Mouse (Mus musculus) G1E (cell line): ENCODE measurements at regions not wholly inside any gene's neighbourhood (a gene's known extent, or its start where the extent isn't known, plus 50 kb on each side); places are given as distances from the start of the nearest gene placed in this dataset.

Experiments
- ATAC-seq: 2 replicates; pipeline ENCODE4 v1.8.0; 2016; ENCODE audit warnings: mild to moderate bottlenecking; ENCODE audit not compliant: insufficient number of reproducible peaks, poor library complexity, low FRiP score, severe bottlenecking; ENCODE audit errors: extremely low read depth
- DNase-seq: peaks from one replicate; pipeline ENCODE4 v3.0.0; 2012; ENCODE audit warnings: low spot score
- H3K27me3 ChIP-seq: 2 replicates; pipeline ENCODE4 v1.6.1; 2012; ENCODE audit warnings: mild to moderate bottlenecking, low read length, inconsistent platforms; ENCODE audit not compliant: insufficient read depth
- H3K36me3 ChIP-seq: replicated peaks from 2 replicates; pipeline ENCODE3; 2012; ENCODE audit warnings: mild to moderate bottlenecking, inconsistent platforms
- H3K4me1 ChIP-seq: 2 replicates; pipeline ENCODE4 v1.6.1; 2012; ENCODE audit warnings: low read depth, low read length, inconsistent platforms, mixed read lengths; ENCODE audit not compliant: insufficient read depth
- H3K4me3 ChIP-seq: 2 replicates; pipeline ENCODE4 v1.5.1; 2012; ENCODE audit warnings: low read depth, mild to moderate bottlenecking, inconsistent platforms, low read length, moderate library complexity, mixed read lengths
- H3K9me3 ChIP-seq: replicated peaks from 2 replicates; pipeline ENCODE4 v1.6.1; 2012; ENCODE audit warnings: inconsistent platforms
- CTCF ChIP-seq: IDR thresholded peaks from 2 replicates; pipeline ENCODE4 v1.5.1; 2012; ENCODE audit warnings: low read depth, low read length, inconsistent platforms, mixed read lengths
- GATA1 ChIP-seq: IDR thresholded peaks from 2 replicates; pipeline ENCODE4 v1.6.1; 2012; ENCODE audit warnings: borderline replicate concordance, low read length, inconsistent platforms, mixed read lengths
- GATA2 ChIP-seq: IDR thresholded peaks from 2 replicates; pipeline ENCODE4 v1.6.1; 2012; ENCODE audit warnings: low read depth, low read length, inconsistent platforms, borderline replicate concordance
- POLR2AphosphoS5 ChIP-seq: IDR thresholded peaks from 2 replicates; pipeline ENCODE4 v1.6.1; 2012; ENCODE audit warnings: low read depth, low read length, inconsistent platforms; ENCODE audit not compliant: insufficient replicate concordance
- TAL1 ChIP-seq: conservative IDR thresholded peaks from 2 replicates; pipeline ENCODE4 v1.6.1; 2012; ENCODE audit warnings: low read depth, low read length, inconsistent platforms, mixed read lengths

DNA sequence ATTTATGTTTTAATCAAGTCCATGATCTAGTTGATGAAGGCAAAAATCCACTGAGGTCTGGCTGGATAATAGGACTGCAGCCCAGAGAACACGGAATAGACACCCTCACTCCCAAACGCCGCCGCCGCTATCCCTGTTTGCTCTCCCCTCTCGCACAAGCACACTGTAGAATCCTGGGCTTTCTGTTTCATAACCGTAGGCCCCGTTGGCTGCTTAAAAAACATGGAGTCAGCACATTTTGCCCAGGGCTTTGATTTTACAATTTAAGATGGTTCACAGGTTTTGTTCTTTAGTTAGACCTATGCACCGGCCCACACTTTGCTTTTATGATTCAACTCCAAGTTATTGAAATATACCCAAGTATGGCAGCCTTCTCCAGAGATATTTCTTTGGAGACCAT lies 229.6 kb downstream of the Ttll7 start:
- TF ChIP-seq CTCF (no peak), GATA1 (no peak), TAL1 (no peak), POLR2AphosphoS5 (no peak), GATA2 (no peak)
- H3K9me3 ChIP-seq: peaks cover 26% of the 10 kb centered on the region
- no peaks in the 10 kb centered on the region for H3K36me3 ChIP-seq
- H3K4me1 ChIP-seq: no peaks in the 10 kb centered on the region
- DNase-seq: no peak
- H3K4me3 ChIP-seq: no peak overlapping the region
- no peaks in the 10 kb centered on the region for H3K27me3 ChIP-seq
- no peak for ATAC-seq

DNA sequence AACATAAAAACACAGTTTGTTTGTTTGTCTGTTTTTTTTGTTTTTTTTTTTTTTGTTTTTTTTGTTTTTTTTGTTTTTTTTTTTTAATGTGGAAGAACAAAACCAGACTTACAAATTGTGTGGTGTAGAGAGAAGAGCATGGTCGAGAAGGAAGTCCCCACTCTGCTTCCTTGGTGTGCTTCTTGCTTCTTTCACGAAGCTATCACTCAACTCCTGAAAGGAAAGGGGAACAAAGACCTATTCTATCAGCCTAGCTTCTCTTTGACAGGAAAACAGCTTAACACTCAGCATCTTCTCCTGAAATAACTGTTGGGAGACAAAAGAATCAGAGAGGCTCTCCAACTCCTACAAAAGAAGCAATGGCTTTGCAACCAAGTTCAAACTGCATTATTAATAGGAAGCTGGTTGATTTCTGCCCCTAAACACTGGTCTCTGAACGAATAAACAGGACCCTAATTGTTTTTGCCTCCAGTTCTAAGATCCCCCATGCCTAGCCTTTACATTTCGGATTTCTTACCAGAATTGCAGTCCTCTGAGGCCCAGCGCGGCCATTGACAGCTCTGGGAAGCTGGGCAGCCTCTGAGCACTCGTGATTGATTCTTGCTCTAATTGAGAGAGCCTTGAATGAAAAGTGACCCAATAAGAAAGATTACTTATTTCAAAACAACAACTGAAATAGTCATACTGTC lies 230.2 kb downstream of the Ttll7 start:
- no peaks in the 10 kb centered on the region for H3K36me3 ChIP-seq
- TF ChIP-seq CTCF (no peak), TAL1 (no peak)
- no peak overlapping the region for H3K4me3 ChIP-seq
- H3K27me3 ChIP-seq: no peaks in the 10 kb centered on the region
- no peak for ATAC-seq
- DNase-seq: no peak
- H3K9me3 ChIP-seq: peaks cover 23% of the 10 kb centered on the region
- H3K4me1 ChIP-seq: no peaks in the 10 kb centered on the region

DNA sequence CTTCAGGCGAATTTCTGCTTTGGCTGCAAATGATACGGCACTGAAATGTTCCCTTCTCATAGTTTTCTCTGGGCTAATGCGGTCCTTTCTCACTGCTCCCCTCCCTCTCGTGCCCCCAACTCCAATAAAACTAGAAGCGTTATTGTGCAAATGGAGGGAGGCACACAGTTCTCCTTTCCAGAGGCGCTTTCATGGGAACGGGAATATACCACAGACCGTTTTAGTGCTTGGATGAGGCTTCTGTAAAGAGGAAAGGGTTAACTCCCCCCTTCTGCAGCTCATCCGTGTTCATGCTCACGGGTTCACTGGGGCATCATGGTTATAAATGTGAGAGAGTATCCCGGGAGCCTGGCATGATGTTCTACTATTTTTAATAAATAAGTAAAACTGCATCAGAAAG lies 231.2 kb downstream of the Ttll7 start:
- peaks cover 25% of the 10 kb centered on the region for H3K9me3 ChIP-seq
- no peak for ATAC-seq
- H3K36me3 ChIP-seq: no peaks in the 10 kb centered on the region
- no peaks in the 10 kb centered on the region for H3K27me3 ChIP-seq
- H3K4me1 ChIP-seq: no peaks in the 10 kb centered on the region
- no peak overlapping the region for H3K4me3 ChIP-seq
- no peak for DNase-seq
- TF ChIP-seq POLR2AphosphoS5: no peak
- no peak for TF ChIP-seq CTCF
- TF ChIP-seq GATA1: no peak
- TF ChIP-seq TAL1: no peak
- no peak for TF ChIP-seq GATA2

DNA sequence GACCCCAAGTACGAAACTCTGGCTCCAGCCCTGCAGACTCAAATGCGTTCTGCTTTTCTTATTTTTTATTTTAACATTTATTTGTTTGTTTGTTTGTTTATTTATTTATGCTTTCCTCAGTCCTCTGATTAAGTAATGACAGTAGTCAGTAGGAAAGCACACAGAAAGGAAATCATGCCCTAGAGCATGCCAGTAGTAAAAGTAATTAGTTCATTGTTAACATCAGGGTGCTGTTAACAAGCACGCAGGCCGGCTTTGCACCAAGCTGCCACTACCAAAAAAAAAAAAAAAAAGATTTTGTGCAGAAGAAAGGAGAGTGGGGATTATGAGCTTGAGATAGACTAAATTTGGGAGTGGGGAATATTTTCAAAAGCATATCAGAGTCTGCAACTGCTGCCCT lies 231.7 kb downstream of the Ttll7 start:
- H3K4me3 ChIP-seq: no peak overlapping the region
- no peaks in the 10 kb centered on the region for H3K27me3 ChIP-seq
- H3K36me3 ChIP-seq: no peaks in the 10 kb centered on the region
- no peaks in the 10 kb centered on the region for H3K4me1 ChIP-seq
- no peak for DNase-seq
- peaks cover 26% of the 10 kb centered on the region for H3K9me3 ChIP-seq
- no peak for ATAC-seq
- no peak for TF ChIP-seq POLR2AphosphoS5
- no peak for TF ChIP-seq GATA1
- TF ChIP-seq GATA2: no peak
- TF ChIP-seq TAL1: no peak
- no peak for TF ChIP-seq CTCF

DNA sequence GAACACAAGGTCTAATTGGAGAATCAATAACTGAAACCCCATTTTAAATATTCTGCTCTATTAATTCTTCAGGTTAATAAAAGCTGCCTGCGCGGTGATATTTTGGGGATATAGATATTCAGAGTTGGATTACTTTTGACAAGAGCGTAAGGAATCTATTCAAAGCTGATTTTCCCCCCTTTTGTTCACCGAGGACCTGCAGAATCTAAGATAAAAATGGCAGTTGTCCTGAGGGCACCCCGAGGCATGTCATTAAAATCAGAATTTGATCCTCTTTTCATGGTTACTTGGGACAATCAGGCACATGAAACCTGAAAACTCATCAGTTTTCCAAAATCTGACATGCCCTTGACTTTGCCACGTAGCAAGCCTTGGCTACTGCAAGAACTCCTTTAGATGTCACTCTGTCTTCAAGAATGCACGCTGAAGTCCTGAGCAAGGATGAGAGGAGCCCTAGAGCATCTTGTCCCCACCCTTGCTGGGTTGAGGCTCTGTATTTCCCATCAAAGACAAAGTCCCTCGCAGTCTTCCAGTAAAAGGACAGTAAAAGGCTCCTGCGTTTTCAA lies 232.5 kb downstream of the Ttll7 start:
- Histone ChIP-seq H3K4me1 (no peaks in the 10 kb centered on the region), H3K9me3 (peaks cover 23% of the 10 kb centered on the region), H3K27me3 (no peaks in the 10 kb centered on the region), H3K36me3 (no peaks in the 10 kb centered on the region), H3K4me3 (no peak overlapping the region)
- DNase-seq (no peak), ATAC-seq (no peak)
- TF ChIP-seq GATA2 (no peak), GATA1 (no peak), POLR2AphosphoS5 (no peak), CTCF (no peak), TAL1 (no peak)

DNA sequence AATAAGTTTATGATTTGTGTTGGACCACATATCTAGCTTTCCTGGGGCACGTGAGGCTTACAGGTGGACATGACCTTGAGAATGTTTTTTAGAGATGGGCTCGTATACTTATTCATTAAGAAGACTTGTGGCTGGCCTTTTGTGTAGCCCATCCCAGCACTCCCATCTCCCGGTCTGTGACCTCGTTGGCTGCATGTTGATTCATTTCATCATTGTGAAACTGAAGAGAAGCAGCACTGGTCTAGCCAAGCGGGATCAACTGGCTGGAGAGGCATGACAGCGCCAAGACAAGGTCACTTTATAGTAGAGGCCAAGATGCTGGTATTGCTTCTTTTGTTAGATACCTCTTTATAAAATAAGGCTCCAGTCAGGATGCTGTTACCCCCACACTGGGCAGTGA lies 236.0 kb downstream of the Ttll7 start:
- Histone ChIP-seq H3K4me1 (no peaks in the 10 kb centered on the region), H3K4me3 (no peak overlapping the region), H3K36me3 (no peaks in the 10 kb centered on the region), H3K9me3 (peaks cover 23% of the 10 kb centered on the region), H3K27me3 (no peaks in the 10 kb centered on the region)
- TF ChIP-seq GATA1 (no peak), TAL1 (no peak), POLR2AphosphoS5 (no peak), GATA2 (no peak), CTCF (no peak)
- DNase-seq (no peak), ATAC-seq (no peak)
